Mouse (Mus musculus) thymus, adult 2 months (tissue): ENCODE measurements around the gene Zfp462. TPM values are rescaled to one million over a fixed set of nuclear protein-coding genes. Genes with fewer than 3 reads are reported as not detected.

Experiments
- DNase-seq: peaks from one replicate; pipeline ENCODE4 v3.0.0; 2021
- H3K27ac ChIP-seq: fragments of 200-500 bp; 2 replicates; pipeline ENCODE4 v1.5.1; 2012; ENCODE audit warnings: low read length, control low read depth; ENCODE audit not compliant: control insufficient read depth, insufficient read depth
- H3K27me3 ChIP-seq: fragments of 200-500 bp; 2 replicates; pipeline ENCODE4 v1.6.1; 2012; ENCODE audit warnings: mild to moderate bottlenecking, low read length, moderate library complexity, mixed read lengths; ENCODE audit not compliant: control insufficient read depth, insufficient read depth
- H3K36me3 ChIP-seq: fragments of 200-500 bp; 2 replicates; pipeline ENCODE4 v1.6.1; 2012; ENCODE audit warnings: mild to moderate bottlenecking, low read length, moderate library complexity; ENCODE audit not compliant: control insufficient read depth, insufficient read depth
- H3K4me1 ChIP-seq: fragments of 200-500 bp; replicated peaks from 2 replicates; pipeline ENCODE4 v1.6.1; 2012; ENCODE audit warnings: low read length; ENCODE audit not compliant: control insufficient read depth, insufficient read depth
- H3K4me3 ChIP-seq: fragments of 200-500 bp; 2 replicates; pipeline ENCODE4 v1.5.1; 2012; ENCODE audit warnings: mild to moderate bottlenecking, low read length, control low read depth, moderate library complexity; ENCODE audit not compliant: control insufficient read depth, insufficient read depth
- CTCF ChIP-seq: fragments of 200-500 bp; IDR thresholded peaks from 2 replicates; pipeline ENCODE4 v1.5.1; 2012; ENCODE audit warnings: mild to moderate bottlenecking, control low read depth, low read length, moderate library complexity, borderline replicate concordance; ENCODE audit not compliant: control insufficient read depth, poor library complexity, insufficient read depth; ENCODE audit errors: extremely low read depth
- POLR2A ChIP-seq: fragments of 200-500 bp; IDR thresholded peaks from 2 replicates; pipeline ENCODE4 v1.6.1; 2012; ENCODE audit warnings: mild to moderate bottlenecking, low read length, control low read depth, moderate library complexity; ENCODE audit not compliant: control insufficient read depth, poor library complexity, insufficient read depth; ENCODE audit errors: extremely low read depth
- WGBS: fragments of 180-500 bp; shearing (Covaris S2); methylation state at CpG from one replicate; pipeline ENCODE4 v1.1.7; 2018; 5-methylcytosine and 5-hydroxymethylcytosine counted together
- polyA plus RNA-seq: library from polyadenylated mRNA; depleted of rRNA; stranded (reverse); fragments of >200 nt; gene quantifications from 2 replicates; pipeline ENCODE4 v1.2.3, GENCODE M21; 2012

The Zfp462 gene
- polyA plus RNA-seq, 1 experiment: 1.9 TPM

- 90% methylated on average over 4 of the region's 4 CpGs for WGBS
- no peaks in the 10 kb centered on the region for H3K36me3 ChIP-seq
- H3K27me3 ChIP-seq: no peaks in the 10 kb centered on the region
- DNase-seq: no peak
- H3K4me1 ChIP-seq: no peaks in the 10 kb centered on the region
- H3K4me3 ChIP-seq: no peak overlapping the region
- no peak overlapping the region for H3K27ac ChIP-seq
- TF ChIP-seq CTCF (no peak), POLR2A (no peak)
Observed at GRCm38 (mm10) chr4:55051345-55051744, 106.5 kb downstream of the Zfp462 start.

- Histone ChIP-seq H3K27ac (no peak overlapping the region), H3K27me3 (no peaks in the 10 kb centered on the region), H3K4me3 (no peak overlapping the region), H3K36me3 (no peaks in the 10 kb centered on the region), H3K4me1 (no peaks in the 10 kb centered on the region)
- whole genome bisulfite sequencing: 98% methylated on average over 10 of the region's 10 CpGs
- no peak for DNase-seq
- TF ChIP-seq CTCF (no peak), POLR2A (no peak)
Observed at GRCm38 (mm10) chr4:55052686-55053085, 107.8 kb downstream of the Zfp462 start.

- no peak for DNase-seq
- H3K27ac ChIP-seq: no peak overlapping the region
- no peaks in the 10 kb centered on the region for H3K36me3 ChIP-seq
- no peaks in the 10 kb centered on the region for H3K4me1 ChIP-seq
- H3K4me3 ChIP-seq: no peak overlapping the region
- WGBS: 90% methylated on average over 10 of the region's 10 CpGs
- no peaks in the 10 kb centered on the region for H3K27me3 ChIP-seq
- TF ChIP-seq POLR2A (no peak), CTCF (no peak)
Observed at GRCm38 (mm10) chr4:55057666-55058455, 113.0 kb downstream of the Zfp462 start.

- Histone ChIP-seq H3K27ac (no peak overlapping the region), H3K4me3 (no peak overlapping the region), H3K4me1 (no peaks in the 10 kb centered on the region), H3K27me3 (no peaks in the 10 kb centered on the region), H3K36me3 (no peaks in the 10 kb centered on the region)
- no peak for DNase-seq
- TF ChIP-seq POLR2A: no peak
- no peak for TF ChIP-seq CTCF
- 91% methylated on average over 5 of the region's 5 CpGs for WGBS
Observed at GRCm38 (mm10) chr4:55058901-55059300, 114.1 kb downstream of the Zfp462 start.

GRCm38 (mm10) chr4:55066341-55067170, 121.7 kb downstream of the Zfp462 start:
- H3K4me1 ChIP-seq: no peaks in the 10 kb centered on the region
- no peaks in the 10 kb centered on the region for H3K27me3 ChIP-seq
- TF ChIP-seq POLR2A: no peak
- no peak for TF ChIP-seq CTCF
- no peaks in the 10 kb centered on the region for H3K36me3 ChIP-seq
- DNase-seq: no peak
- 90% methylated on average over 17 of the region's 17 CpGs for WGBS
- H3K4me3 ChIP-seq: no peak overlapping the region
- H3K27ac ChIP-seq: no peak overlapping the region

GRCm38 (mm10) chr4:55071535-55071934, 126.7 kb downstream of the Zfp462 start:
- no peak overlapping the region for H3K4me3 ChIP-seq
- no peaks in the 10 kb centered on the region for H3K36me3 ChIP-seq
- H3K27ac ChIP-seq: no peak overlapping the region
- TF ChIP-seq CTCF (no peak), POLR2A (no peak)
- 97% methylated on average over 5 of the region's 5 CpGs for WGBS
- no peaks in the 10 kb centered on the region for H3K4me1 ChIP-seq
- DNase-seq: no peak
- no peaks in the 10 kb centered on the region for H3K27me3 ChIP-seq
